Mouse (Mus musculus): Measurements from ENCODE around the gene Cops3.

Cops3 gene

GRCm38 (mm10) chr11:59777259-59777658, 62.4 kb downstream of the Cops3 start:
- no peak for DNase-seq (ENCODE audit: low spot score in 2 of 2)

DNA sequence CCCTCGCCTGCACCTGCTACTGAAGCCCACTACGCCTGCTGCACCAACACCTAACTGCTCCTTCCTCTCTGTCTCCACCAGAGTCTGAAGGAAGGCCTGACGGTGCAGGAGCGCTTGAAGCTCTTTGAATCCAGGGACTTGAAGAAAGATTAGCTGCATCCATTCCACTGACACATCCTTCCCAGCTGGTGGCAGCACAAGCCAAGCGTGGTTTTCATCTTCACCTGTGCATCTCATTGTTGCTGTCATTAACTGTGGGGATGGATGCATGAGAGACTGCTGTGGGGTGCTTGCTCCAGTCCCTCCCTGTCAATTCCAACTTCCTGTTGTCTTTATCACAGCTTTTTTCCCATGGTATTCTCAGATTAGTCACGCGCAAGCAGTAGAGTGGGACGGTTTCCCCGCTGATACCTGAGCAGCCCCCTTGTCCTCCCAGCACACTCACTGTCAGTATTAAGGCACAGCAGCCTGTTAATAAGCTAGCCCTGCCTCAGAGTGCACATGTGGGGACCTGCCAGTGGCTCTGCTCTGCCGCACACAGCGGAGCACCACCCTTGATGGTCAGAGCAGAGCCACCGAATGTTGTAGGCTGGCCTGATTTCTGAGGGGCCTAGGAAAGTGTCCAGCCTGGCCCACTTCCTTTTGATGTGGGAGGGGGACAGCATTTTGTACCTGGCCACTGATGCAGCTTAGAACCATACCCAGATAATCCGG, 64.0 kb downstream of the Cops3 start:
- no peak for DNase-seq (ENCODE audit: low spot score in 2 of 2)

- no peak for DNase-seq (ENCODE audit: low spot score in 2 of 2)
Measured at GRCm38 (mm10) chr11:59774522-59774921, 65.1 kb downstream of the Cops3 start.

DNA sequence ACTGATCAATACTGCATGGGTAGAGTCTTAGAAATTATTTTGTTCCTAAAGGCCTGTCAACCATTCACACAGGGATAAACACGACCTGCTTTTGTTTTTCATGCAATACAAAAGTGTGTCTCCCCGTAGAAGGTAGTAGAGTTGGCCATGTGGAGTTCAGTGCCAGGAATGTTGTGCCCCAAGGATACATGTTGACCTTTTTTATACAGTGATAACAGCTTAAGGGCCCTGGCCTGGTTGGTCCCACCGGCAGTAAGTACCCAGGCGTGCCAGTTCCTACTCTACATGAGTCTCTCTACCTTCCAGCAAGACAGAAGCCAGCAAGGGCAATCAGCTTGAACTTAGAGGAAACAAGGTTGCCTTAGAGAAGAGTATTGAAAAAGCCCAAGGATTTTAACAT, 66.7 kb downstream of the Cops3 start:
- DNase-seq (ENCODE audit: low spot score in 2 of 2): no peak

GRCm38 (mm10) chr11:59772291-59772690, 67.3 kb downstream of the Cops3 start:
- DNase-seq (ENCODE audit: low spot score in 2 of 2): no peak

DNA sequence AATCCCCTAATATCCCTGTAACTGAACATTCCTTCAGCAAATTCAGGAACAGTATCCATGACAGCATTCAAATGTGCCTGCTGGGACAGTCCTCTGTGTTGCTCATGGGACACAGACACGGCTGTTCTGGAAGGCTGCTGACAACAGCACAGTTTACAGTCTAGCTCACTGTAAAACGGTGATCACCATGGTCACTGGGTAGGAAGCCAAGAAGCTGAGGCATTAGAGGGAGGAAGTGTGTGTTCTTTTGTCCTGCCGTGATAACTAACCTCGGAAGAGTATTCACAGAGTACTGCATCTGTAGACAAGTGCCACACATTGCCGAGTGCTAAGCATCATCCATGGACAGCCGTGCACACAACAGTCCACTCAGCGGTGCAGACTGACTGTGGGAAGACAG, 68.9 kb downstream of the Cops3 start:
- DNase-seq (ENCODE audit: low spot score in 2 of 2): no peak

- DNase-seq (ENCODE audit: low spot score in 2 of 2): no peak
Measured at GRCm38 (mm10) chr11:59769738-59770137, 69.9 kb downstream of the Cops3 start.

- DNase-seq (ENCODE audit: low spot score in 2 of 2): no peak
Measured at GRCm38 (mm10) chr11:59769307-59769706, 70.3 kb downstream of the Cops3 start.
